ENCODE assay signal across 15 mouse cellular contexts in genomic region chr11:57829871-57830775, GRCm38 (mm10). TPM values are rescaled to one million over a fixed set of nuclear protein-coding genes. Genes with fewer than 3 reads are reported as not detected.
DNase-seq lines count a peak whose midpoint lies in the region; ATAC-seq and TF ChIP-seq lines count a peak whose summit lies in the region.
"Had no signal": no experiment of that assay in that cellular context is flagged by ENCODE, and none has a peak within 500 bp of the region (broad histone marks: within the 10 kb centered on the region; RNA-seq: fewer than 3 reads in every experiment).

No protein-coding gene starts in this region.

- no peaks in the 10 kb centered on the region for H3K36me3 ChIP-seq in heart, postnatal 0 days (replicated peaks; ENCODE audit: control insufficient read depth, insufficient read depth, low read length)
- H3K36me3 ChIP-seq in limb, embryonic 12.5 days: no peaks in the 10 kb centered on the region
- H3K36me3 ChIP-seq: forebrain, embryonic 12.5 days had no signal

- H3K9me3 ChIP-seq in heart, postnatal 0 days (replicated peaks; ENCODE audit: control insufficient read depth, low read length): no peaks in the 10 kb centered on the region
- H3K9me3 ChIP-seq in limb, embryonic 12.5 days: no peaks in the 10 kb centered on the region
- H3K9me3 ChIP-seq: forebrain, embryonic 12.5 days had no signal

- intact Hi-C loops in heart, postnatal 10 days (cut with DNase I): no loop called here

- H3K4me1 ChIP-seq in heart, postnatal 0 days (ENCODE audit: control insufficient read depth, insufficient read depth): peaks cover 14% of the 10 kb centered on the region
- peaks cover 70% of the 10 kb centered on the region for H3K4me1 ChIP-seq in limb, embryonic 12.5 days (replicated peaks)

- H3K4me3 ChIP-seq in heart, postnatal 0 days (ENCODE audit: low read depth, low read length): peak overlapping the region; percentile 37
- peak overlapping the region; percentile 39 for H3K4me3 ChIP-seq in limb, embryonic 12.5 days (replicated peaks)
- H3K4me3 ChIP-seq: layer of hippocampus, adult 2 months had no signal

- H3K27me3 ChIP-seq in heart, postnatal 0 days (ENCODE audit: control insufficient read depth, insufficient read depth, low read length): peaks cover 85% of the 10 kb centered on the region
- H3K27me3 ChIP-seq in limb, embryonic 12.5 days: peaks cover 86% of the 10 kb centered on the region

- TF ChIP-seq EP300 in heart, postnatal 0 days (IDR thresholded peaks at IDR 0.05; ENCODE audit: low read depth): no peak

- no peak overlapping the region for H3K9ac ChIP-seq in heart, postnatal 0 days (replicated peaks; ENCODE audit: low read depth, low read length)
- peak overlapping the region; percentile 44; the same call in 1 of the 2 replicates for H3K9ac ChIP-seq in limb, embryonic 12.5 days (replicated peaks)
- H3K9ac ChIP-seq: forebrain, embryonic 12.5 days had no signal

- no peak for DNase-seq in heart, postnatal 0 days (ENCODE audit: low spot score)
- no peak for DNase-seq in heart, postnatal 10 days
- DNase-seq in ES-CJ7 (ENCODE audit: low read depth, low spot score) (peak; percentile 49), ZHBTc4 (ENCODE audit: low read depth, low spot score) (peak; percentile 70)
- DNase-seq in ovary, postnatal 36 days (ENCODE audit: low spot score): no peak
- no peak for DNase-seq in cerebellum, postnatal 4 days (ENCODE audit: low spot score in 2 of 2)
- DNase-seq: kidney, adult 18-20 months had no signal

- TF ChIP-seq CTCF in heart, postnatal 0 days (IDR thresholded peaks at IDR 0.05; ENCODE audit: low read depth): no peak

- peak overlapping the region; percentile 48 for H3K4me2 ChIP-seq in heart, postnatal 0 days (ENCODE audit: low read depth, low read length)
- H3K4me2 ChIP-seq in limb, embryonic 12.5 days: peak overlapping the region; percentile 69

- WGBS in heart, postnatal 0 days: 49% methylated on average over 16 of the region's 17 CpGs
- WGBS in limb, embryonic 12.5 days: 19% methylated on average over 17 of the region's 17 CpGs

- ATAC-seq in heart, postnatal 0 days (ENCODE audit: insufficient read depth, low read depth): no peak
- no peak for ATAC-seq in limb, embryonic 12.5 days (ENCODE audit: insufficient number of reproducible peaks, insufficient read depth, low FRiP score, low TSS enrichment, low read depth)
- ATAC-seq: activated CD4-positive, CD25-positive, alpha-beta regulatory T cell, adult 4 months; lung, postnatal 0 days; midbrain, embryonic 16.5 days had no signal

- peak overlapping the region; percentile 16; the same call in 1 of the 2 replicates for H3K27ac ChIP-seq in heart, postnatal 0 days (ENCODE audit: low read depth)
- H3K27ac ChIP-seq in limb, embryonic 12.5 days: no peak overlapping the region
- H3K27ac ChIP-seq: forebrain, embryonic 12.5 days; layer of hippocampus, adult 2 months had no signal

RNA-seq across cellular contexts. Expression of gene Hand1, which starts 2.5 kb away (rescaled TPM):
- total RNA-seq in heart, postnatal 0 days (2014; rRNA removed; ENCODE audit: low replicate concordance): 2.0 TPM in 1 of 2 replicates, not detected in the other
- polyA plus RNA-seq in heart, postnatal 0 days (2015; fragmentation: Nextera tagmentation; extraction: Ambion mirVana): 2.7 and 3.3 TPM in 2 replicates
- under 1 TPM in 1 of 2 experiments, not detected in 1; 0.15 TPM for total RNA-seq in heart, postnatal 10 days (2021)
- 1.9 and 2.3 TPM in 2 replicates for polyA plus RNA-seq in limb, embryonic 12.5 days (2016; fragmentation: Nextera tagmentation; extraction: Ambion mirVana)
- total RNA-seq: layer of hippocampus, adult 2 months; left cerebral cortex, postnatal 14 days had no signal
- polyA plus RNA-seq: activated CD4-positive, CD25-positive, alpha-beta regulatory T cell, adult 4 months; forebrain, embryonic 12.5 days; gonadal fat pad, adult 2 months; lung, postnatal 0 days; midbrain, embryonic 16.5 days had no signal

RNA-seq across cellular contexts. Expression of gene Sap30l, which starts 28.7 kb away (rescaled TPM):
- total RNA-seq in heart, postnatal 0 days (2014; rRNA removed; ENCODE audit: low replicate concordance): 16.8 and 28.7 TPM in 2 replicates
- 8.2 and 8.3 TPM in 2 replicates for polyA plus RNA-seq in heart, postnatal 0 days (2015; fragmentation: Nextera tagmentation; extraction: Ambion mirVana)
- 10 to 100 TPM; 36.1 to 38.8 TPM for total RNA-seq in heart, postnatal 10 days (2021)
- 14.4 and 21.1 TPM in 2 replicates for polyA plus RNA-seq in limb, embryonic 12.5 days (2016; fragmentation: Nextera tagmentation; extraction: Ambion mirVana)

Comparison
In these comparisons a context has a peak if more than half of its experiments do, and no peak if none do; other contexts are left out.
1. DNase-seq: peak in ES-CJ7 (single experiment) and ZHBTc4 (single experiment); none in heart, postnatal 0 days (single experiment), heart, postnatal 10 days (0 of 2), ovary, postnatal 36 days (single experiment) and cerebellum, postnatal 4 days (0 of 2).